Mouse (Mus musculus) T-cell, adult 2 months (primary cell): ENCODE data around the gene Ppip5k1.
"Not testable (repeated sequence)": the region's sequence is repeated elsewhere in the genome, so short reads cannot be mapped to it uniquely, and the experiment has no call there.

Experiments
- DNase-seq: peaks from one replicate; pipeline ENCODE4 v3.0.0; 2022; ENCODE audit warnings: low spot score

Gene Ppip5k1

DNA sequence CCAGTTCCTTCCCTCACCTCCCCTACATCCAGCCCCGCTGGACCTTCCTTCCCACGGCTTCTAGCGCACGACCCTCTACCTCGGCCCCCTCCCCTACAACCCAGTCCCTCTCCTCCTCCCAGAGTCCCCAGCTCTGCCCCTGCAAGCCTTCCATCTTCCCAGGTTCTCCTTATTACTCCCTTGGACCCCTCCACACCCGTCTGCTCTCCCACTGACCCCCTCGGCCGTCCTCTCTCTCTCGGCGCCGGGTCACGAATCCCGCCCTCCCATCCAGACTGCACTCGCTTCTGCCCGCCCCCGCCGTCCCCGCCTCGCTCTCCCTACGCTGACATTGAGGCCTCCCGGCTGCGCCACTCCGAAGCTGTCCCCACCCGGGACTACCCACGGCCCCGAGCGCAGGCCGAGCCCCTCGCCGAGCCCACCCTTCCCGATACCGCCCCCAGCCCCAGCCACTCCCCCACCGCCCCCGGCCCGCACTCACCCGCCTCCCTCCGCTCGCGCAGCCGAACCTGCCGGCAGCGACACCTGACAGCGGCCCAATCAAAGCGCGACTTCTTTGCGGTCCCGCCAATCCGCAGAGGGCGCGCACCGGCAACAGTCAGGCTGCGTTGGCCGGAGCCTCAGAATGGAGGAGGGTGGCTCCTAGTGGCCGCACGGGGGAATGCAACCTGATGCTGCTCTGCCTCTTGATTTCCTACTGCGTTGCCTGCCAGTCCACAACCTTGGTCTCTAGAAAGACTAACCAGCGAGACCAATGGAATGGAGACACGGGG lies at the start of gene Ppip5k1:
TSS of gene Ppip5k1 (minus strand) at position 577 of the 773 bp plus-strand sequence.
- DNase-seq = peak; percentile 95

DNA sequence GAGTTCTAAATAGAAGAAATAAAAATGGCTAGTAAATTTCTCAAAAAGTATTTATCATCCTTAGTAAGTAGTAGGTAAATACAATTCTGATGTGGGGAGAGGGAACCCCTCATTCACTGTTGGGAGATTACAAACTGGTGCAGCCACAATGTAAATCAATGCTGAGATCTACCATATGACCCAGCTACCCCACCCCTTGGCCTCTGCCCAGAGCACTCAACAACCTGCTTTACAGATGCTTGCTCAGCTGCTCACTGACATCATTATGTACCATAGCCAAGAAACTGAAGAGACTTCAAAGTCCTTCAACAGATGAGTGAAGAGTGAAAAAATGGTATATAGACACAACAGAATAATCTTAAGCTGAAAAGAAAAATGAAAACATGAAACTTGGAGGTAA lies 48.1 kb upstream of the Ppip5k1 start:
- no peak for DNase-seq

- peak; percentile 65 for DNase-seq
These were observed 41.4 kb upstream of the Ppip5k1 start for GRCm38 (mm10) chr2:121396624-121397023.

DNA sequence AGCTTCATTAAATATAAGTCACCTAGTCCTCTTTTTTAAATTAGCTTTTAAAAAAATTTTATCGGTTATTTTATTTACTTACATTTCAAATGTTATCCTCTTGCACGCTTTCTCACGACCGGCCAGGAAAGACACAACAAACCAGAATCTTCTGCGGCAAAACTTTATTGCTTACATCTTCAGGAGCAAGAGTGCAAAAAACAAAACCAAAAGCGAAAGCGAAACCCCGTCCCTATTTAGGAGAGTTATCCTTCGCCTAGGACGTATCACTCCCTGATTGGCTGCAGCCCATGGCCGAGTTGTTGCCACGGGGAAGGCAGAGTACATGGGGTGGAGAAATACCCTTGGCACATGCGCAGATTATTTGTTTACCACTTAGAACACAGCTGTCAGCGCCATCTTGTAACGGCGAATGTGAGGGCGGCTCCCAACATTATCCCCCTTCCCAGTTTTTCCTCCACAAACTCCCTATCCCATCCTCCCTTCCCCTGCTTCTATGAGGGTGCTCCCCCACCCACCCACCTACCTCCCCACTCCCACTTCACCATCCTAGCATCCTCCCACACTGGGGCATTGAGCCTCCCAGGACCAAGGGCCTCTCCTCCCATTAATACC lies 31.9 kb upstream of the Ppip5k1 start, which contains the start of gene Strc:
TSS of gene Strc (minus strand) at position 208 of the 615 bp plus-strand sequence.
- DNase-seq = not testable (repeated sequence)

- DNase-seq = no peak
These were observed 19.6 kb upstream of the Ppip5k1 start for GRCm38 (mm10) chr2:121374766-121375165.

GRCm38 (mm10) chr2:121372266-121372665 lies 17.1 kb upstream of the Ppip5k1 start:
- DNase-seq = no peak

GRCm38 (mm10) chr2:121370921-121371320 lies 15.7 kb upstream of the Ppip5k1 start:
- DNase-seq = no peak

- DNase-seq = no peak
These were observed 13.6 kb upstream of the Ppip5k1 start for GRCm38 (mm10) chr2:121368831-121369230.

- DNase-seq = no peak
These were observed 8.5 kb upstream of the Ppip5k1 start for GRCm38 (mm10) chr2:121363656-121364055.

- no peak for DNase-seq
These were observed 4.3 kb upstream of the Ppip5k1 start for GRCm38 (mm10) chr2:121359461-121359860.

DNA sequence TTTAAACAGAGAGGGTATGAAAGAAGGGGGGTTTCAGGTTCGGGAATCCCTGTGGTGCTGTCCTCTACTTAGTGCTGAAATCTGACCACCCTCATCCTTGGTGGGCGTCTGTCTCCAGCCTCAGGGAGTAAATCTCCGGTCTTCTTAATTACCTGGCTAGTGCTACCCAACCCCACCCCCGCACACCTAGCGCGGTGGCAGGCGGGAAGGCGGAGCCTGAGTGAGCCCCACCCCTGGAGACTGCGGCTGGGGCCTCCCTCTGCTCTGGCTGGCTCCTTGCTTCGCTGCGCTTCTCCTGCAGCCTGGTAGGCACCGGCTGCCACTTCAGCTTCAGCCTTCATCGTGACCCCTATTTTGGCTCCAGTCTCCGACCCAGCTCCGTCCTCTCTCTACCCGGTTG lies 3.2 kb upstream of the Ppip5k1 start:
- peak; percentile 52 for DNase-seq

DNA sequence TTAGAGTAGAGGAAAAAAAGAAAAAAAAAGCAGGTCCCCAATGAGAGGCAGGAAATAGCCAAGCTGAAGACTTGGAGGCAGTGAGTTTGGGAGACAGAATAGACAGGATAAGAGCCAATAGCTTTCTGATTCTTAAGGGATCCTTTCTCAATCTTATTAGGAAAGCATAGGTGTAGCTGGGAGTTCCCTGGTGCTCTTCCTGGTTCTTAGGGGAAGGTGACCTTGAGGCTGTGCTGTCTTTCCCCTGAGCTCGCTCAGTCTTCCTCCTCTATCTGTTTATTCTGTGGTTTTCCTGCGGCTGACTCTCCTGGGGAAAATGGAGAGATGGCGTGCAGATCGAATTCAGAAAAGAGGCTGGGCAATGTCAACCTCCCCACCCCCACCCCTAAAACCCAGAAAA lies 2.8 kb upstream of the Ppip5k1 start:
- DNase-seq = no peak

GRCm38 (mm10) chr2:121357494-121357893 lies 2.3 kb upstream of the Ppip5k1 start, which contains the start of gene Ckmt1:
TSS of gene Ckmt1 (plus strand) at chr2:121357714.
- DNase-seq = no peak

DNA sequence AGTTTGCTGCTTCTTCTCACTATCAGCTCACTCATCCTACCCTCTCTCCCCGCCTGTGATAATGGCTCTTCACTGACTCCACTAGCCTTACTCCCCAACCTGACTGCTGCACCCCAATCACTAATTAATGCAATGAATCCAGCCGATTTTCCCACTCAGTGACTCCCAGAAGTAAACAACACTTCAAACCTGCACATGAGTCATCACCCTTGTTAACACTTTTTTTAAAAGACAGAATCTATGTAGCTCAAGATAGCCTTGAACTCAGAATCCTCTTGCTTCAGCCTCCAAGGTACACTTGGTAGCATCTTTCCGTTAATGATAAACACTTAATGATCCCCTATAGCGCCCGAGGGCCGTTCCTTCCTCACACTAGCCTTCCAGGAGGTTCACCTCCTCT lies 818 bp downstream of the Ppip5k1 start:
- DNase-seq = no peak

DNA sequence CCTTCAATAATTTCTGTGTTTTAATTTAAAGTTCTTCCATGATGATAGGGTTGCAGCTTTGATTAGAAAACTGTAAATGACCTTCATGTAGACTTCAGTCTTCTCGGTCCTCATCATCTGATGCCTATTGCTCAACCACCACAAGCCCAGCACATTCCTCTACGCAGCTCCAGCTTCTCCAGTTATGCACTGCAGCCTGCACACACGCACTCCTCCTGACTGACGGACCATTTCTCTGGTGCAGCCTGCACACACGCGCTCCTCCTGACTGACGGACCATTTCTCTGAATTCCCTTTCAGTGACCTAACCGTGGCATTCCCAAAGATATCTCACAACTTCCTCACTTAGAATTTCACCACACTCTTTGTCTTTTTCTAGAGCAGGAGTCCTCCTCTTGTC lies 2.0 kb downstream of the Ppip5k1 start:
- no peak for DNase-seq

DNA sequence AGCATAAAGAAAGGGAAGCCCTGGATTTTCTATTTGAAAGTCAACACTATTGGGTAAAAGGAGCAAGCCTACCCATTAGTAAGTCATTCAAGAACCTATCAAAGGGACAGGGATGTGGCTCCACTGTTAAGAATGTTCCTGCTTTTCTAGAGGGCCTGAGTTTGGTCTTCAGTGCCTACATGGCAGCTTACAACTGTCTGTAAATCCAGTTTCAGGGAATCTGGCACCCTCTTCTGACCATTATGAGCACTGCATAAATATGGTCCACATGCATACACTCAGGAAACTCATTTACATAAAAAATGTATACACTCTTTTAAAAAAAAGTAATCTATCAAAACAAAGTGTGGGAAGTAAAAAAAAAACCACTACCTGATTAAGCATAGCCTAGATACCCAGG lies 16.1 kb downstream of the Ppip5k1 start:
- DNase-seq = no peak

GRCm38 (mm10) chr2:121329492-121329891 lies 25.7 kb downstream of the Ppip5k1 start:
- DNase-seq = no peak

- no peak for DNase-seq
These were observed 31.3 kb downstream of the Ppip5k1 start for GRCm38 (mm10) chr2:121323693-121324470.

DNA sequence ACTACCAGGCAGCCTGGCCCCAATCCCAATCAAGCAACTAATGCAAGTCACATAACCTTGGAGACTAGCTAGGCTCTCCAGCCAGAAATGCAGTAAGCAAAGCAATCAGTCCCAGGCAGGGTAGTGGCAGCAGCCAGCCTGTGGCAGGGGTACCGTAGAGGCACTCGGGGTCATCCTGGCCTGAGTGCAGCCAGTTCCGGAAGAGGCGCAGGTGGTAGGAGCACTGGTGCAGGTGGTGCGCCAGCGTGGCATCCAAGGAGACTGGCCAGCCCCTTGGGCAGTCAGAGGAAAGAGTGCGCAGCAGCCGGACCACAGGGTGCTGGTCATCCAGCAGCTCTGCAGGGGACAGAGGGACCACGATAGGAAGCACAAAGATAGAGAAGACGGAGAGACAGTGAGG lies 32.2 kb downstream of the Ppip5k1 start:
- no peak for DNase-seq

DNA sequence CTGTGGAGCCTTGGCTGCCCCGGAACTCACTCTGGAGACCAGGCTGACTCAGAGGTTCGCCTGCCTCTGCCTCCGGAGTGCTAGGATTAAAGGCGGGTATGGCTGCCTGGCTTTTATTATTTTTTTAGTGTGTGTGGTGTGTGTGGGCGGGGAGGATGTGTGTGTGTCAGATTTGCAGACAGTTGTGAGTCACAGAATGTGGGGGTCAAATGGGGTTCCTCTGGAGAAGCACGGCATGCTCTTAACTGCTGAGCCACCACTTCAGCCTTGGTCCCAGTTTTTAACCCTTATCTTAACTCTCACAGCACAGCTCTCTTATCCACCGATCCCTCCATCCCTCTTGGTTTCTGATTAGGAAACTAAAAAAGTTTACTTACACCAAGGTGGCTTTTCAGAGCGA lies 38.9 kb downstream of the Ppip5k1 start:
- DNase-seq = no peak

DNA sequence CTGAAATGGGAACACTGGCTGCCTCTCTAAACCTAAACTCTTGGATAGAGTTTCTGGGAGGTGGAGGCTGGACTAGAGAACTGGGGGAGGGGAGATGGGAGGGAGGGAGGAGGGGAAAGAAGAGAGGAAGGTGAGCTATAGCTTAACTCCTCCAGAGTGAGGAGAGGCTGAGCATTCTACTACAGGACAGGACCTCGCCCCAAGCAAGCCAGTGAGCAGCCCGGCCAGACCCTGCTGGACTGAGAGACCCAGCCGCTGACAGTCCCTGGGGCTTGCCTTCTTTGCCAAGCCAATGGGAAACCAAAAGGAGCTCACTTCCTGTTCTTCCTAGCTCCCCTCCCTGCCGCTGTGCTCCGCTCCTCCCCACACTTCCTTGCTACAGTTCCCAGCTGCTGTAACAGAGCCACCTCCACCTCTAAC lies 46.2 kb downstream of the Ppip5k1 start:
- DNase-seq = no peak

GRCm38 (mm10) chr2:121300036-121300435 lies 55.2 kb downstream of the Ppip5k1 start:
- DNase-seq = no peak

GRCm38 (mm10) chr2:121299471-121299870 lies 55.7 kb downstream of the Ppip5k1 start:
- DNase-seq = no peak
